Mouse (Mus musculus) stomach, embryonic 15.5 days (tissue): ENCODE data around the gene Vmn1r80. TPM values are rescaled to one million over a fixed set of nuclear protein-coding genes. Genes with fewer than 3 reads are reported as not detected.
"Not testable (repeated sequence)": the region's sequence is repeated elsewhere in the genome, so short reads cannot be mapped to it uniquely, and the experiment has no call there.

Source experiments
- ATAC-seq: fragments of 200-750 bp; cut with Nextera tagmentation; 2 replicates; pipeline ENCODE4 v1.8.0; 2017; ENCODE audit warnings: low read depth, moderate number of reproducible peaks, moderate TSS enrichment; ENCODE audit not compliant: insufficient read depth, low FRiP score
- H3K27ac ChIP-seq: fragments of 300-500 bp; sonication (generic); 2 replicates; pipeline ENCODE4 v1.5.1; 2015; ENCODE audit warnings: mild to moderate bottlenecking, inconsistent platforms
- H3K27me3 ChIP-seq: fragments of 300-500 bp; sonication (generic); replicated peaks from 2 replicates; pipeline ENCODE4 v1.6.1; 2015; ENCODE audit warnings: inconsistent platforms
- H3K36me3 ChIP-seq: fragments of 300-500 bp; sonication (generic); 2 replicates; pipeline ENCODE4 v1.6.1; 2015; ENCODE audit warnings: inconsistent platforms
- H3K4me1 ChIP-seq: fragments of 300-500 bp; sonication (generic); 2 replicates; pipeline ENCODE4 v1.6.1; 2015; ENCODE audit warnings: inconsistent platforms
- H3K4me2 ChIP-seq: fragments of 300-500 bp; sonication (generic); 2 replicates; pipeline ENCODE4 v1.6.1; 2015; ENCODE audit warnings: mild to moderate bottlenecking, inconsistent platforms
- H3K4me3 ChIP-seq: fragments of 300-500 bp; sonication (generic); replicated peaks from 2 replicates; pipeline ENCODE4 v1.5.1; 2015; ENCODE audit warnings: inconsistent platforms
- H3K9ac ChIP-seq: fragments of 300-500 bp; sonication (generic); 2 replicates; pipeline ENCODE4 v1.6.1; 2015; ENCODE audit warnings: inconsistent platforms
- H3K9me3 ChIP-seq: fragments of 300-500 bp; sonication (generic); 2 replicates; pipeline ENCODE4 v1.6.1; 2016; ENCODE audit warnings: inconsistent platforms
- WGBS: fragments of 180-500 bp; shearing (Covaris S2); methylation state at CpG from one replicate; pipeline ENCODE4 v1.1.7; 2015; 5-methylcytosine and 5-hydroxymethylcytosine counted together
- polyA plus RNA-seq: library from polyadenylated mRNA; unstranded; fragments of >200 nt; fragmentation: Nextera tagmentation; extraction: Ambion mirVana; gene quantifications from 2 replicates; pipeline ENCODE4 v1.2.1, GENCODE M21; 2015

Vmn1r80 gene
- polyA plus RNA-seq, result not detected in 2 replicates

- no peak within 1 kb of the TSS for H3K9ac ChIP-seq
- no peak within 1 kb of the TSS for H3K4me3 ChIP-seq
- H3K4me2 ChIP-seq, result no peak within 1 kb of the TSS
- no peak for ATAC-seq
- no peaks in the 10 kb centered on the region for H3K27me3 ChIP-seq
- no peak within 1 kb of the TSS for H3K27ac ChIP-seq
- H3K4me1 ChIP-seq, result no peaks in the 10 kb centered on the region
- no peaks in the 10 kb centered on the region for H3K36me3 ChIP-seq
- no peaks in the 10 kb centered on the region for H3K9me3 ChIP-seq
- 74% methylated on average over 1 of the region's 1 CpGs for WGBS
These were observed at the start of gene Vmn1r80 for GRCm38 (mm10) chr7:12188986-12189385. Vmn1r80 (plus strand) TSS chr7:12189286.

- Histone ChIP-seq H3K36me3 (no peaks in the 10 kb centered on the region), H3K27me3 (no peaks in the 10 kb centered on the region), H3K4me3 (no peak within 1 kb of the TSS), H3K4me2 (no peak within 1 kb of the TSS), H3K4me1 (no peaks in the 10 kb centered on the region), H3K9me3 (no peaks in the 10 kb centered on the region), H3K9ac (no peak within 1 kb of the TSS), H3K27ac (no peak within 1 kb of the TSS)
- no peak for ATAC-seq
- WGBS, result 54% methylated on average over 2 of the region's 2 CpGs
These were observed 39.1 kb upstream of the Vmn1r80 start, which contains the start of gene Vmn1r78 for GRCm38 (mm10) chr7:12149957-12150356. Vmn1r78 (plus strand) TSS chr7:12150257.

GRCm38 (mm10) chr7:12156463-12156862 lies 32.6 kb upstream of the Vmn1r80 start:
- not testable (repeated sequence) for H3K27me3 ChIP-seq, H3K9ac ChIP-seq, H3K4me3 ChIP-seq, ATAC-seq, H3K36me3 ChIP-seq, H3K27ac ChIP-seq, H3K4me2 ChIP-seq, H3K4me1 ChIP-seq, H3K9me3 ChIP-seq
- WGBS, result 48% methylated on average over 1 of the region's 1 CpGs

- not testable (repeated sequence) for H3K4me3 ChIP-seq, H3K9ac ChIP-seq, H3K4me2 ChIP-seq, H3K27ac ChIP-seq, H3K4me1 ChIP-seq, H3K36me3 ChIP-seq, ATAC-seq, H3K27me3 ChIP-seq, H3K9me3 ChIP-seq
These were observed 18.1 kb upstream of the Vmn1r80 start, which contains the start of gene Vmn1r79 for GRCm38 (mm10) chr7:12170979-12171378. Vmn1r79 (plus strand) TSS chr7:12171279.

- H3K36me3 ChIP-seq, H3K4me3 ChIP-seq, H3K4me1 ChIP-seq, H3K4me2 ChIP-seq, H3K9me3 ChIP-seq, H3K27ac ChIP-seq, H3K9ac ChIP-seq, H3K27me3 ChIP-seq, ATAC-seq: not testable (repeated sequence)
- 52% methylated on average over 2 of the region's 2 CpGs for WGBS
These were observed 16.2 kb upstream of the Vmn1r80 start for GRCm38 (mm10) chr7:12172926-12173325.

GRCm38 (mm10) chr7:12204141-12204540 lies 15.1 kb downstream of the Vmn1r80 start:
- H3K9me3 ChIP-seq, result no peaks in the 10 kb centered on the region
- H3K27ac ChIP-seq, result no peak overlapping the region
- H3K4me3 ChIP-seq, result no peak overlapping the region
- H3K4me1 ChIP-seq, result no peaks in the 10 kb centered on the region
- WGBS, result 76% methylated on average over 2 of the region's 2 CpGs
- H3K36me3 ChIP-seq, result no peaks in the 10 kb centered on the region
- H3K9ac ChIP-seq, result no peak overlapping the region
- no peaks in the 10 kb centered on the region for H3K27me3 ChIP-seq
- no peak for ATAC-seq
- no peak overlapping the region for H3K4me2 ChIP-seq

Other genes starting within 250 kb of the Vmn1r80 start
- not detected in 2 replicates for gene Vmn1r77, start 152.5 kb upstream of the Vmn1r80 start, polyA plus RNA-seq
- not detected in 2 replicates for gene Vmn1r78, start 39.0 kb upstream of the Vmn1r80 start, polyA plus RNA-seq
- not detected in 2 replicates for gene Vmn1r79, start 18.0 kb upstream of the Vmn1r80 start, polyA plus RNA-seq
- gene Vmn1r81, start 79.0 kb downstream of the Vmn1r80 start, polyA plus RNA-seq, result not detected in 2 replicates
- not detected in 2 replicates for gene Vmn1r82, start 111.1 kb downstream of the Vmn1r80 start, polyA plus RNA-seq
- 0.08 TPM in 1 of 2 replicates, not detected in the other for gene Vmn1r83, start 140.2 kb downstream of the Vmn1r80 start, polyA plus RNA-seq
- not detected in 2 replicates for gene Vmn1r84, start 180.0 kb downstream of the Vmn1r80 start, polyA plus RNA-seq
- 3.8 and 4.0 TPM in 2 replicates for gene Zfp551, start 233.5 kb downstream of the Vmn1r80 start, polyA plus RNA-seq